Mouse (Mus musculus) CH12.LX (cell line): ENCODE results near the gene Cldn2.

Experiments used
- BHLHE40 ChIP-seq: IDR thresholded peaks from 2 replicates; pipeline ENCODE4 v1.6.1; 2011; ENCODE audit warnings: mild to moderate bottlenecking, low read depth, low read length, improper control_type of control experiment
- CTCF ChIP-seq, 2 experiments: IDR thresholded peaks in 1 of 2; conservative IDR thresholded peaks in 1 of 2; 2 replicates each; pipeline ENCODE4 v1.5.1; 2011 to 2012; ENCODE audit warnings: low read depth in 2 of 2, low read length in 2 of 2, improper control_type of control experiment in 1 of 2, inconsistent platforms in 1 of 2, mild to moderate bottlenecking in 1 of 2, moderate library complexity in 1 of 2
- HCFC1 ChIP-seq: IDR thresholded peaks from 2 replicates; pipeline ENCODE4 v1.6.1; 2012; ENCODE audit warnings: low read depth, mild to moderate bottlenecking, inconsistent platforms, low read length, improper control_type of control experiment
- MXI1 ChIP-seq: IDR thresholded peaks from 2 replicates; pipeline ENCODE4 v1.6.1; 2011; ENCODE audit warnings: mild to moderate bottlenecking, low read depth, low read length, improper control_type of control experiment
- POLR2A ChIP-seq: IDR thresholded peaks from 2 replicates; pipeline ENCODE4 v1.6.1; 2011; ENCODE audit warnings: low read depth, mild to moderate bottlenecking, improper control_type of control experiment, low read length
- SMC3 ChIP-seq: IDR thresholded peaks from 2 replicates; pipeline ENCODE4 v1.6.1; 2011; ENCODE audit warnings: low read depth, low read length, improper control_type of control experiment

DNA sequence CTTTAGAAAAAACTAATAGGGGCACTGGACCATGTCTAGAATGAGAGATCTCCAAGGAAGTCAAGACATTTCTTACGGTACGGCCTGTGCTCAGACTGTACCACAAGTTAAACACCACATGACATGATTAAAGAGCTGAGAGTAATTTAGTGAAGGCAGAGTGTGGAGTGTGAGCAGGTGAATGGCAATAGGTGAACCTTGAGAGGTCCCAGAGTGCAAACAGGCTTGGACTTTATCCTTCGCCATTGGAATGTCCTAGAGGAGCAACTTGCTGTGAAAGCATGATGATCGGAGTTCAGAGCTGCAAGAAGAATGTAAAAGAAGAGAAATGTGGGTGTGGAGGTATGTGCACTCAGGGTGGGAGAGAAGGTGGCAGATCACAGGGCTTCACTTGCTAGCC, 5.3 kb downstream of the Cldn2 start:
- no peak for TF ChIP-seq POLR2A
- TF ChIP-seq CTCF (conservative IDR thresholded peaks at IDR 0.05 in 1 of 2, IDR thresholded peaks at IDR 0.05 in 1 of 2; ENCODE audit: low read depth in 2 of 2, low read length in 2 of 2): no peak
- TF ChIP-seq HCFC1: no peak
- TF ChIP-seq SMC3: no peak
- no peak for TF ChIP-seq MXI1
- TF ChIP-seq BHLHE40: no peak
